Mouse (Mus musculus): ENCODE results near the gene Cdk6. TPM values are rescaled to one million over a fixed set of nuclear protein-coding genes. Genes with fewer than 3 reads are reported as not detected.

Gene Cdk6
- polyA plus RNA-seq, 1 experiment from 2014 or later, result 34.0 TPM

DNA sequence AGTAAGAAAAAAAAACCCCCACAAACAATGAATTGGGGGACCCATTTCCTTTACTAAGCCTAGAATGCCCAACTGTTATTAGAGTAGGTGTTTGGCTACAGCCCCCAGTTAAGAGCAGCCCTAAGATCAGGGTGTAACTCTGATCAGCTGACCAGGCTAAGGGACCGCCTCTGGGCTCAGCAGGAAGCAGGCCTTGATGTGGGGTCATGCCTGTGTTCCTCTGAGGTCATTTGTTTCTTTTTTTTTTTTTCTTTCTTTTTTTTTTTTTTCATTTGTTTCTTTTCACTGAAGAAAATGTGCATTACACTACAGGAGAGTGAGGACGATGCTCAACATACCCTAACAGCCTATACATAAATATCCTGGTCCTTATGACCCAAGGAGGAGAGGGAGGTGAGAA lies 236.7 kb downstream of the Cdk6 start:
- no peak overlapping the region for H3K27ac ChIP-seq
- H3K9me3 ChIP-seq (replicated peaks), result no peaks in the 10 kb centered on the region
- peaks cover 100% of the 10 kb centered on the region for H3K36me3 ChIP-seq
- H3K27me3 ChIP-seq (ENCODE audit: low read depth, poor library complexity, severe bottlenecking), result no peaks in the 10 kb centered on the region
- DNase-seq (ENCODE audit: low spot score), result no peak
- H3K4me3 ChIP-seq, result no peak overlapping the region
- WGBS, result 93% methylated on average over 2 of the region's 2 CpGs
- no peaks in the 10 kb centered on the region for H3K4me1 ChIP-seq

DNA sequence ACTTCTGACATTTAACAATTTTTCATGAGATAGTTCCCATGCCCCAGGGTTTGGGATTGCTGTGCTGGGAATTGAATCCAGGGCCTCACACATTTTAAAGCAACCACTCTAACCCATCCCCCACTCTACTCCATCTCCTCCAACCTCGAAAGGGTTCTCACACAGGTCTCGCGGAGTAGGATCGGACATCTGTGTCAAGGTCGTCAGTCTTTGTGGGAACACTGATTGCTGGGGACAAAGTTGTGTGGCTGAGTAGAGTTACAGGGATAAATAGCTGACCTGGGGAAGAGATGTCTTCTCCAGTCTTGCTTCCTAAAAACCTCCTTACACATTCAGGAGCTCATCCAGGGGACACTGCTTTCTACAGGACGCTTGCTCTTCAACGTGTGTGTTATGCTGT lies 237.8 kb downstream of the Cdk6 start:
- H3K27me3 ChIP-seq (ENCODE audit: low read depth, poor library complexity, severe bottlenecking), result no peaks in the 10 kb centered on the region
- DNase-seq (ENCODE audit: low spot score), result no peak
- no peaks in the 10 kb centered on the region for H3K9me3 ChIP-seq (replicated peaks)
- WGBS, result 94% methylated on average over 7 of the region's 7 CpGs
- H3K4me1 ChIP-seq, result no peaks in the 10 kb centered on the region
- no peak overlapping the region for H3K4me3 ChIP-seq
- H3K36me3 ChIP-seq, result peaks cover 100% of the 10 kb centered on the region
- H3K27ac ChIP-seq, result no peak overlapping the region

Other genes starting within 250 kb of the Cdk6 start
- gene Fam133b, start 202.3 kb downstream of the Cdk6 start, polyA plus RNA-seq (2016; fragmentation: Nextera tagmentation; extraction: Ambion mirVana), result 27.6 and 32.3 TPM in 2 replicates
- gene 1700109H08Rik, start 230.1 kb downstream of the Cdk6 start, polyA plus RNA-seq (2016; fragmentation: Nextera tagmentation; extraction: Ambion mirVana), result 4.1 and 4.6 TPM in 2 replicates